Mouse (Mus musculus): ENCODE measurements around the gene Hist1h4d.
"Not testable (repeated sequence)": the region's sequence is repeated elsewhere in the genome, so short reads cannot be mapped to it uniquely, and the experiment has no call there.

The Hist1h4d gene

DNA sequence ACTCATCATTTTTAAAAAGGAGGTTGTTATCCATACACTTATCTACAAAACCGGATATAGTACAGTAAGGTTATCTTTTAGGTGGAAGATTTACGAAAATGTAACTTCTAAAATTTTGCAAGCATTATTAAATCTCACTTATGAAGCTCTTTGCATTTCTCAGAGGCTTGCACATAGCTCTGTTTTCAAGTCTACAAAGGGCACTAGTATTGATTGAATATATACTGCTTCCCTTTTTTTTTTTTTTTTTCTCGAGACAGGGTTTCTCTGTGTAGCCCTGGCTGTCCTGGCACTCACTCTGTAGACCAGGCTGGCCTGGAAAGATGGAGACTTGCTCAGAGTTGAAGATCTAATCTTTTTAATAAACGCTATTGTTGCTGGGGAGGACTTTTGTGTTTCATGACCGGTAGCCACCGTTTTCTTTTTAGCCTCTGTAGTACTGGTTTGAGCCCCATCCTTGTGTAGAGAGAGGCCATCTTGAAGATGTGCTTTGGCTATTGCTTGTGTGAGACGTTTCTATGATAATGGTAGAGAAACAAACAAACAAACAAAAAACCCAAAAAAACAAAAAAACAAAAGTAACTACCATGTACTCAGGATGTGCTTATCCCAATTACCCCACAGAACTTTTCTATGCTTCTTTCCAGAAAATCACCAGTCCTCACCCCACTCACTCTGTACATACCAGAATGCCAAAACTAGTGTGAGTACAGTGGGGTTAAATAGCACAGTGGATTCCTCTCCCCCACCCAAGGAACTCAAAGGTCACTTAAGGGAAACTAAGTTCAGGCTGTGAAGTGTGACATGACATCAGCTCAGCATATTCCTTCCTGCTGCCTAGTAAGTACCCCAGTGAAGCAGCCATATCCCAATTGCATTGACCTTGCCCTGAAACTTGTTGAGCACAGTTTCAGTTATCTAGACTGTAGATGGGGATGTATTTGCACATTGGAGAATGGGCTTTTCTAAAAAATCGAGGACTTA lies 29.2 kb upstream of the Hist1h4d start:
- DNase-seq: no peak

DNA sequence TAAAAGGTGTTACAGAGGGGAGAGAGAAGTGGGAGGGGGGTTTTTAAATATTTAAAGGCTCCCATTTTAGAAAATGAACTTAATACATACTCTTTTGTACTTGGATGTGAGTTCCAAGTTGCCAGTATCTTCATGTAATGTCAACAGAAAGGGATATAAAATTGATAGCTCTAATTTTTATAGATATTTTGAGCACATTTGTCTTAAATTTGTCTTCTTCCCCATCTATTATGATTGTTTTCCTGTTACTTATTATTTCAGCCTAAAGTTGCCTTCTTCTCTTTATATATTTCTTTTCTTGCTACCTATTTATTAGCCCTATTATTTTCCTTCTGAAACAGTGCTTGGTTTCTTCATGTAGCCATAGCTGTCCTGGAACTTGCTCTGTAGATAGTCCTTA lies 28.4 kb upstream of the Hist1h4d start, which contains the start of gene Hist1h1d:
Gene Hist1h1d, plus strand, starts transcription at position 301 of the 400 bp plus-strand sequence.
- no peak for DNase-seq

DNA sequence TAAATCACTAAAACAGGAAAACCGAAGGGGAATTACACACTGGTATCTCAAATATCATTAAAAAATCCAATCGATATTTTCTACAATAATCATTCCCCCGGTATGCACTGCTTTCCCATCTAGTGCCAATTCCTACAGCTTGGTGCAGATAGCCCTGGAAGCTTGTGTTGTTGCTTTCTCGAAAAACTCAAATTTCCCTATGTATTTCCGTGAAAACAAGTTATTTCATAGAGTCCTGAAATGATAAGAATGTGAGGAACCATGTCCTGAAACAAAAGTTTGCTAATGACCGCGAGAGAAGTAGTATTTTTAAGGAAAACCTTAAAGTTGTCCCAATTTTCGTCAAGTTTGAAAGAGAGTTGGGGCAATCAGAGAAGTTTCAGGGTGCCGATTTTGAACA lies 27.0 kb upstream of the Hist1h4d start:
- no peak for DNase-seq

DNA sequence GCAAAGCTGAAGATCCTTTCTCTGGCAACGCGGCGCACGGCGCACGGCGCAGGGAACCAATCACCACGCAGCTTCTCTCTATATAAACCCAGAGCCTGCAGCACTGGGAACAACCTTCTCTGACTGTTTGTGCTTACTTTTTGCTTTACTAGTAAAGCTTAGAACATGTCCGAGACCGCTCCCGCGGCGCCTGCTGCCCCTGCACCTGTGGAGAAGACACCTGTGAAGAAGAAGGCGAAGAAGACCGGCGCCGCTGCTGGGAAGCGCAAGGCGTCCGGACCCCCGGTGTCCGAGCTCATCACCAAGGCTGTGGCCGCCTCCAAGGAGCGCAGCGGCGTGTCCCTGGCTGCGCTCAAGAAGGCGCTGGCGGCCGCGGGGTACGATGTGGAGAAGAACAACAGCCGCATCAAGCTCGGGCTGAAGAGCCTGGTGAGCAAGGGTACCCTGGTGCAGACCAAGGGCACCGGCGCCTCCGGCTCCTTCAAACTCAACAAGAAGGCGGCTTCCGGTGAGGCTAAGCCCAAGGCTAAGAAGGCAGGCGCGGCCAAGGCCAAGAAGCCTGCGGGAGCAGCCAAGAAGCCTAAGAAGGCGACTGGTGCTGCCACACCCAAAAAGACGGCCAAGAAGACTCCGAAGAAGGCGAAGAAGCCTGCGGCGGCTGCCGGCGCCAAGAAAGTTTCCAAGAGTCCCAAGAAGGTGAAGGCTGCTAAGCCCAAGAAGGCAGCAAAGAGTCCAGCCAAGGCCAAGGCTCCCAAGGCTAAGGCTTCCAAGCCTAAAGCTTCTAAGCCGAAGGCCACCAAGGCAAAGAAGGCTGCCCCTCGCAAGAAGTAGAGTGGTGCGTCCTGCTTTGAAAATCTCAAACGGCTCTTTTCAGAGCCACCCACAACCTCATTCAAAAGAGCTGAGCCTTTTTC lies 26.2 kb upstream of the Hist1h4d start:
- peak; percentile 98 for DNase-seq

DNA sequence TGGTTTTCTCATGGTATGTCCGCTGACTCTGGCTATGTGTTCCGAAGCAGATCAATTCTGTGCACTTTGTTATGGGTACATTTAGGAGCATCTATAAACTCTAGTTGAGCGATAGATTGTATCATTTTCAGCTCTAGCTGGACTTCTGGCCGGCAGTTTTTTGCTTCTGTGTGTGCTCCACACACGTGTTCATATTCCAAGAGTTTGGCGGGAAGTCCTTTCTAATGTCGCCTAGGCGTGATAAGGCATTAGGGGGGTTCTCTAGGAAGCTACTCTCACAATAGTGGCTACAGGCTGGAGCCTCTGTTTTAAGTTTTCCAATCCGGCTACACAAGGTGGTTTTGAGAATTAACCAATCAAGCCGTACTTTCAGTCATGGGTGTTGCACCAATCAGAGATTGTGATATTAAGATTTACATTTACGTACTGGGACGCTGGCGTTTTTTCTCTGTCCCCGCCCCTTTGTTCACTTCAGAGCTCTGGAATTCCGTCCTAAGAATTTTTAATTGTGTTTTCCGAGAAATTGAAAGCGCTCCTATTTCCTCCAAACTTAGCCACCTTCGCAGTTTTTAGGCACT lies 25.5 kb upstream of the Hist1h4d start:
- peak; percentile 98 for DNase-seq

DNA sequence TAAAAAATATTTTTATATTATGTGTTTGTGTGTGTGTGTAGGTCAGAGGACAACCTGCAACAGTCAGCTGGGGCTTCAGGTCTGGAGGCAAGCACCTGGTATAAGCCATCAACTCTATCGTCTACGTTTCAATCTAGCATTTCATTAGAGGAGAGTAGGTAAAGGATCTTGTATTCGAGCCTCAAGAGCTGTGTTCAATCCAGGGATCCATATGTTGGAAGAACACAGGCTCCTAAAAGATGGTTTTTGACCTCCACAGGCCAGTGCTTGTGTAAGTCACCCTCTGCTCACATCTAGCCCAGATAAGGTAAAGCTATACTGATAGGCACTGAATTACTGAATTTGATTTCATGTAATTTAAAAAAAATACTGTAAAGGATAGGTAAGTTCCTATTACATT lies 24.5 kb upstream of the Hist1h4d start:
- no peak for DNase-seq

DNA sequence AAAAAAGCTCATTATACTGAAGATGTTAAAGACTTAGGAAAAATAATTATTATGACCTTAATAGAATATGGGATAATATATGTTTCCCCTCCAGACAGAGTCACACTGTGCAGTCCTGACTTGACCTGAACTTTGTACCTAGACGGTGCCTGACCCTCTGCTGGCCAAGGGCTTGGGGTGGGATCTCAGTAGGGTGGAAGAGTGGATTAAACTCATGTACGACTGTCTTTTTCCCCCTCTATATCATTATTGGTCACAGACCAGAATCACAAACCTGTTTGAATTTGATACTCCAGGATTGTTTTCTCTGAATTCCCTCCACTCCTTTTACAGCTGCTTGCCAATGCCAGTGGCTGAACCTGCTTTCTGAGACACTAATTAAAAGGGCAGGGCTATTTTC lies 20.7 kb upstream of the Hist1h4d start:
- not testable (repeated sequence) for DNase-seq

DNA sequence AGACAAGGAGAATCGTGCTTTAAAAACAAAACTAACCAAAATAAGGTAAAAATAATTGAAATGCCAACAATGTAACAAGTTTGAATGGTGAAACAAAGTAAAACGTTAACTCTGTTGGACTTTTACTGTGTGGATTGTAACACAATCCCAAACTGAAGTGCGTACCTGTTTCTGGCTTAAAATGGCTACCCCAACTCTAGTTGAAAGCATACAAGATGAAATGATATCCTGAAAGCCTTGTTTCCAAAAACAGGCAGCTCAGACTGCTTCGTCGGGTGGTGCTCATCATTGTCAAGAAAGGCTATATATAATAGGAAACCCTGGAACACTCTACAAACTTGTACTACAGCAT lies 19.9 kb upstream of the Hist1h4d start:
- not testable (repeated sequence) for DNase-seq

DNA sequence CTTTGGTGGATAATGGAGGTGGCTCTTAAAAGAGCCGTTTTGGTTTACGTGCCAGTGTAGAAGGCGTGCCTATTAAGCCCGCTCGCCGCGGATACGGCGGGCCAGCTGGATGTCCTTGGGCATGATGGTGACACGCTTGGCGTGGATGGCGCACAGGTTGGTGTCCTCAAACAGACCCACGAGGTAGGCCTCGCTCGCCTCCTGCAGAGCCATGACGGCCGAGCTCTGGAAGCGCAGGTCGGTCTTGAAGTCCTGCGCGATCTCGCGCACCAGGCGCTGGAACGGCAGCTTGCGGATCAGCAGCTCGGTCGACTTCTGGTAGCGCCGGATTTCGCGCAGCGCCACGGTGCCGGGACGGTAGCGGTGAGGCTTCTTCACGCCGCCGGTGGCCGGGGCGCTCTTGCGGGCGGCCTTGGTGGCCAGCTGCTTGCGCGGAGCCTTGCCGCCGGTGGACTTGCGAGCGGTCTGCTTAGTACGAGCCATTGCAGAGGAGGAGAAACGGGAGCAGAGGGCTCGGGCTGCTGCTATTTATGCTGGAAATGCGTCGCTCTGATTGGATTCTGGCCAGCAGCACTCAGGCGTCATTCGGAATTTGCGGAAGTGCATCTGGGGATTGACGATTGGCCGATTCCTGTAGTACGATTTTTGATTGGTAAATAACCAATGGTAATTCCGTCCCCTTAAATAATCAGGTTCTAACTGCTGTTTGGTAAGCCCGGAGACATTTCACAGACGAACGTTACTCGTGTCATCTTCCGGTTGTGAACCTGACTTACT lies 19.3 kb upstream of the Hist1h4d start, which contains the start of gene Hist1h3e:
Gene Hist1h3e, minus strand, starts transcription at position 487 of the 777 bp plus-strand sequence.
- DNase-seq: peak; percentile 99

DNA sequence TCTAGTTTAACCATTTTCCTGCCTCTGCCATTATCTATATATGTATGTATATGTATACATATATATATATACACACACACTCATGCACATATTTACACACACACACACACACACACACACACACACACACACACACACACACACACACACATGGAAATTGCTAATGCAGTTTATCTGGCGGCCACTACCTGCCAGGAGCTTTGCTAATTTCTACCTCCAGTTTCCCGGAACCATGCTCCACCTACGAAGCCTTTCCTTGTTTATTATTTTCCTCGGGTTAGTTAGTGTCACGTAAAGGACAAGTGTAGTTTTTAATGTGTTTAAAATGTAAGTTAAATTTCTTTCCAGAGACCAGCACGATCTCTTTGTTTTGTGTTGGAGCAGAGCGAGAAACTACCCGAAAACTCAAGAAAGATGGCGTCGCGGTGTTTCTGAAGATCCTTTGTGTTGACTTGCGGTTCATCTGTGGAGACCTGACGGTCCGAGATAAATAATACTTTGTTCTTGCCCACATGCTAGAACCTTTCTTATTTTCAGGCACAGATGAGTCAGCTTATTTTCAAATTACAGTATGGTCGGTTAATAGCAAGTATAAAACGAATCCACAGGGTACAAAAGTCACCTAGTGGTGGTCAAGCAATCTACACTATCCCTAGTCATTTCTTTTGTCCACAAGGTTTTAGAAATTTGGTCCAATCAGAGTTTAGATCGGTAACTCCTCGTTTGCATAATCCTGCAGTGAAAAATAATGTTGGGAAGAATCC lies 18.5 kb upstream of the Hist1h4d start:
- peak; percentile 90 for DNase-seq

DNA sequence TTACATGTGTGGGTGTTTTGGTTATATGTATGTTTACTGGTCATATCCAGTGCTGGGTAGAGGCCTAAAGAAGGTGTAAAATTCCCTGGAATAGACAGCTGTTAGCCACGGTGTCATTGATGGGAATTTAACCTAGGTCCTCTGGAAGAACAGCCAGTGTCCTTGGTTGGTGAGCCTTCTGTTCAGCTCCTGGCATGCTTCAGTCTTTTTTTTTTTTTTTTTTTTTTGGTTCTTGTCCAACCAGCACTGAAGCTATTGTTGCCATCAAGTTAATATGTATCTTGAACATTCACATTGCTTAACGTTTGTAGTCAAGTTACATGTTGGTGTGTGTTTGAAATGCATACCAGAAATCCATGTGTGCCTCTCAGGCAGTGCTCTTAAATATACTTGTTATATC lies 16.9 kb upstream of the Hist1h4d start:
- DNase-seq: no peak

DNA sequence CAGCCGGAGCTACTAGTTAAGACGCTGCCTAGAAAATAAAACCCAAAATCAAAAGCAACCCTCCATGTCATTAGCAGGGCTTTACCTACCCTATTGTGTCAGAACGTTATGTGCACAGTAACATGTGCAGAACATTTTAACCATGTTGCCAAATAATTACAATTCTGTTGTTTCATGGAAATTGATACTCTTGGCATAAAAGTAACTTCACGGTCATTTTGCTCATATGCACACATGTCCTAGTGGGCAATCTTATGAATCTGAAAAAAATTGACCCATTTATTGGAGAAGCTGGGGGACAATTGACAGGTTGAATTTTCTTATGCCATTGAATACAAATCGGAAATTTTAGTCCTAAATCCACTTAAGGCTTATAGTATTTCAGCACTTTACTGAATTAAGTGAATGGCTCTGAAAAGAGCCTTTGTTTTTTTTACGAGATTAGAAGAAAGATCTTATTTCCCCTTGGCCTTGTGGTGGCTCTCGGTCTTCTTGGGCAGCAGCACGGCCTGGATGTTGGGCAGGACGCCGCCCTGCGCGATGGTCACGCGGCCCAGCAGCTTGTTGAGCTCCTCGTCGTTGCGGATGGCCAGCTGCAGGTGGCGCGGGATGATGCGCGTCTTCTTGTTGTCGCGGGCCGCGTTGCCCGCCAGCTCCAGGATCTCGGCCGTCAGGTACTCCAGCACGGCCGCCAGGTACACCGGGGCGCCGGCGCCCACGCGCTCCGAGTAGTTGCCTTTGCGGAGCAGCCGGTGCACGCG lies 11.0 kb upstream of the Hist1h4d start:
- not testable (repeated sequence) for DNase-seq

DNA sequence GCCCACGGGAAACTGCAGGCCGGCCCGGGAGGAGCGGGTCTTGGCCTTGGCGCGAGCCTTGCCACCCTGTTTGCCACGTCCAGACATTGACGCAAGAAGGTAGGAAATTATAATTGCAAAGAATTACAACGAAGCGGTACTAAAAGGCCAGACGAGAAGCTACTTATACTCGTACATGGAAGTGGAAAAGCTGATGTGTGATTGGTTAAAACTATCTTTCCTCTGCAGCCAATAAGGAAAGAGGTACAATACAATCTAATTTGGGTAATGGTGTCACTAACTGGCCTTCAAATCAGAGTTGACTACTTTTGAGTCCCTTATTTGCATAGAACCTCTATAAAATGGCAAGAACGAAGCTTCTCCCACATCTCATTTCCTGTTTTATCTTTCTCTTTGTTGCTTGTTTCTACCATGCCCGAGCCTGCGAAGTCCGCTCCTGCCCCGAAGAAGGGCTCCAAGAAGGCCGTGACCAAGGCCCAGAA lies 10.3 kb upstream of the Hist1h4d start, which contains the start of the genes Hist1h2ae and Hist1h2bg:
Gene Hist1h2ae, minus strand, starts transcription at position 199 of the 482 bp plus-strand sequence.
Gene Hist1h2bg, plus strand, starts transcription at position 375 of the 482 bp plus-strand sequence.
- peak; percentile 98 for DNase-seq

DNA sequence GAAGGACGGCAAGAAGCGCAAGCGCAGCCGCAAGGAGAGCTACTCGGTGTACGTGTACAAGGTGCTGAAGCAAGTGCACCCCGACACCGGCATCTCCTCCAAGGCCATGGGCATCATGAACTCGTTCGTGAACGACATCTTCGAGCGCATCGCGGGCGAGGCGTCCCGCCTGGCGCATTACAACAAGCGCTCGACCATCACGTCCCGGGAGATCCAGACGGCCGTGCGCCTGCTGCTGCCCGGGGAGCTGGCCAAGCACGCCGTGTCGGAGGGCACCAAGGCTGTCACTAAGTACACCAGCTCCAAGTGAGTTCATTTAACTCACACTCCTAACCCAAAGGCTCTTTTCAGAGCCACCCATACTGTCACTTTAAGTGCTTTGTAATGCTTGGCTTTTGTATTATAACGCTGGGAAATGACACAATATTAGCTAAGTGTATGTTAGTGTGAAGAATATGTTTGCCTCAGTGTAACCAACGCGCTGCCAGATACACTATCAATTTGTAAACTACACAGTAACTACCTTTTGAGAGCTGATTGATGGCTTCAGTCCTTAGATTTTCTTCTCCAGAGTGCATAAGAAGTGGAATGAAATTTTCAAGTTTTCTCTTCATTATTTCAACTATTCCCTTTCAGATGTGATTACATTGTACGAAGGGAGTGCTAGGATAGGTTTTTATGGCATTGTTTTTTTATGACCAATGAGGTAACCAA lies 9.7 kb upstream of the Hist1h4d start:
- DNase-seq: not testable (repeated sequence)

DNA sequence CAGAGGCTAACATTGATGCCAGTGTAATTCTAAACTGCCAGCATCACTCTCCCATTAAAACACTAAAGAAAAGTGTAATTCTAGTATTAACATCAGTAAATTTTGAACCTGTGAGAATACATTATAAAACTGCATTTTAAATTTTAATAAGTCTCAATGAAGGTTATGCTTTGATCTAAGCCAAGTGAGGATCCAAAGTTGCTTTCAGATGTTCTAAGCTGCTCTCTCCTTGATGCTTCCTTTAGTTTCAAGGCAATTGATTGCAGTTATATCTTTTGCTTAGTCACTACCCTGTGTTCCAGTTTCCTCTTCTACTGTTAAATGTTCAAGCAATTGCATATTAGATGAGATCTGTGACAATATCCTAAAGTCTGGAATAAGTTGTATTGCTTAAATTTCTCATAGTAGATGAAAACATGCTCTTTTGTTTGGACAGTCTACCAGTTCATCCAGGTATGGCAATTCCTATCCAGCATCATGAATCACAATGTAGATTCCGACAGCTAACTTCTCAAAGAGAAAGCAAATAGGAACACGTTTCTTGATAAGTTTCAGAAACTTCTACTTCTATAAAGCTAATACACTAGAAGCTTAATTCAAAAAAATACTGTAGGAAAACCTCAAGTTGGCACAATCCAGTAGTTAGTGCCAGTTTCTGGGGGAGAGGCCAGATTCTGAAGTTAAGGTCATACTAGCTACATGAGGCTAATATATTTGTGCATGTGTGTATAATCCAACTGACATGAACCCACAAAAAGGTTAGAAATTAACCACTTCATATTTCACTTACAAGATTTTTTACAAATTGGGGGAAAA lies 9.0 kb upstream of the Hist1h4d start:
- no peak for DNase-seq

DNA sequence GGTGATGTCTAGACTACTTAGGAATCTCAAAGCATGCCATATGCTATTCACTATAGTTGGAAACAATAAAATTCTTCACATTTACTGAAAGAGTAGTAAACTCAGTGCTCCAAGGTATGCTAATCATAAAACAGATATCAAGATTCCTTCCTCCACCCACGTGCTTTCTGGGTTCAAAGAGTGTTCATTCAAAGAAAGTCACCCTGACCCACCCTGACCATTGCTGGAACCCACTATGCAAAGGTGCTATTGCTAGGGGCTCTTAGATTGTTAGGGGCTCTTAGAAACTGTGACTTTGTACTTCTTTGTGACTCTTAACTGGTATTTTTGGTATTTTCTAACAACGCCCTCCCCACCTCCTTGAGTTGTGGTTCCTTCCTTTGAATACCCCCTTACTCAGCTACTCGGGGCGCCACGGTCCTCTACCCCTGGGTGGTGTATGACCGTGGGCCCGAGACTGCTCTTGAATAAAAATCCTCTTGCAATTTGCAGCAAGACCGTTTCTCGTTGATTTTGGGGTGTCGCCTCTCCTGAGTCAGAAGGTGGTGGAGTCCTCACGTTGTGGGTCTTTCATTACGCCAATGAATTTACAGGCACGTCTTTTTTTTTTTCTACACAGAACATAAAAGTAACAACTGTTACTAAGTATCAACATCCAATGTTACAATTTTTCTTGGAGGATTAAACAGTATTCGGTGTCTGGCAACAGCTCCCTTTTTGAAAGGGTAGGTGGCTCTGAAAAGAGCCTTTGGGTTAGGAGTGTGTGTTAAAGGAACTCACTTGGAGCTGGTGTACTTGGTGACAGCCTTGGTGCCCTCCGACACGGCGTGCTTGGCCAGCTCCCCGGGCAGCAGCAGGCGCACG lies 8.1 kb upstream of the Hist1h4d start:
- DNase-seq: peak; percentile 88

DNA sequence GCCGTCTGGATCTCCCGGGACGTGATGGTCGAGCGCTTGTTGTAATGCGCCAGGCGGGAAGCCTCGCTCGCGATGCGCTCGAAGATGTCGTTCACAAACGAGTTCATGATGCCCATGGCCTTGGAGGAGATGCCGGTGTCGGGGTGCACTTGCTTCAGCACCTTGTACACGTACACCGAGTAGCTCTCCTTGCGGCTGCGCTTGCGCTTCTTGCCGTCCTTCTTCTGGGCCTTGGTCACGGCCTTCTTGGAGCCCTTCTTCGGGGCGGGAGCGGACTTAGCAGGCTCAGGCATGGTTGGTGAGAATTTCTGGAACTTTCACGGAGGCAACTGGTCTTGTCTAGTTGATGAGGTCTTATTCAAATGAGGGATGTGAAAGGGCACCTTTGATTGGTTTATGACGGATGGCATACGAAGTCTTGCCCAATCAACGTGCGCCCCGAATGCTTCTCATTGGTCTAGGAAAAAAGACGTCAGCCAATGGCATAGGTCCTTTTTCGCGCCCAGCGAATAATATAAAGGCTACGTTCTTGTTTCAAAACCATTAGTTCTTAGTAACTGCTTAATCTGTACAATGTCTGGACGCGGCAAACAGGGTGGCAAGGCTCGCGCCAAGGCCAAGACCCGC lies 7.4 kb upstream of the Hist1h4d start, which contains the start of the genes Hist1h2bf and Hist1h2ad:
Gene Hist1h2bf, minus strand, starts transcription at position 299 of the 627 bp plus-strand sequence.
Gene Hist1h2ad, plus strand, starts transcription at position 484 of the 627 bp plus-strand sequence.
- peak; percentile 99 for DNase-seq

Measured in heart, adult 11 months (tissue).